Mouse (Mus musculus) frontal cortex, adult (tissue): ENCODE measurements around the gene Il17re.

Experiments
- ATAC-seq: cut with Nextera tagmentation; 2 replicates; pipeline ENCODE4 v1.9.2; 2017; ENCODE audit warnings: mild to moderate bottlenecking, moderate library complexity, mixed read lengths; ENCODE audit not compliant: low TSS enrichment

The Il17re gene

DNA sequence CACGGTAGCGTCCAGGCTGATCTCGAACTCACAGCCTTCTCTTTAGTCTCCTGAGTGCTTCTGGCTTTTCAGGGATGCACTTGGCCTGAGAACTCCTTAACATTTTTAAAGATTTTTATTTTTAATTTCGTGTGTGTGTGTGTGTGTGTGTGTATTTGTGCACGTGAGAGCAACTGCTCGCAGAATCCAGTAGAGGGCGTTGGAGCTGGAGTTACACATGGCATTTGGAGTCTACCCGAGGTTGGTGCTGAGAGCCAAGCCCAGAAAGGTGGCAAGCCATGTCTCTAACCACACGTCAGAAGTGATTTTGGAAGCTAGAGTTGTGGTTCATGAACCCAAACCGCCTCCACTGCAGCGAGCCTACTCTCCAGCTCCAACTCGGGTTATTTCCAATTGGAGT is 15.2 kb upstream of the Il17re start:
- ATAC-seq, result no peak

DNA sequence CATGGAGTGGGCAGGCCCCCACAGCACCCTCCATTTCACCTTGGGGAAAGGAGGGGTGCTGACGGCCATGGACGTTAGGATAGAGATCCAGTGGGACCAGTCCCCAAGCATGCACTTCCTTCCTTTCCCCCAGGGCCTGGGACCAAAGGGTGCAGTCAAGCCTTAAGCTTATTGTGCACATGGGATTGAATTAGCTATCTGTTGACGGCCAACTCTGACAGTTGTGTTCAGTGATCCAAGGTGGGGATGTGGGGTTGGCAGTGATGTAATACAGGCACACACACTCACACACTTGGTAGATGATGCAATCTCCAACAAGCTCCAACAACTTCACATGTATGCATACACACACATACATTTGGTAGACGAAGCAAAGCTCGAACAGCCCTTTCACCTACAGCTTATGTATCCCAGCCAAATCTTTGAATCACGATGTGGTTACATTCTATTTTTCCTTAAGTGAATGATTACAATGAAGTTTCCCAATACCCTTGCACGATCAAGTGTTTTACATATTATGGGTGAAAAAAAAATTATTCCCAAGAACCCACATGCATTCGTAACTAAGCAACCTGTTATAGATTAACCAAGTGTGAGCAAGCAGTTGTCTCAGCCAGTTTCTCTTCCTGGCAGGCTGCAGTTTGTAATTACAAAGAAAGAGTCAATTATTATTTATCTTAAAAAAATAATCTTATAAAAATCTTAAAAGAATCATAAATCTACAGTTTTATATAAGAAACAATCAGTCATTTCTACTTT is 13.9 kb upstream of the Il17re start:
- no peak for ATAC-seq

DNA sequence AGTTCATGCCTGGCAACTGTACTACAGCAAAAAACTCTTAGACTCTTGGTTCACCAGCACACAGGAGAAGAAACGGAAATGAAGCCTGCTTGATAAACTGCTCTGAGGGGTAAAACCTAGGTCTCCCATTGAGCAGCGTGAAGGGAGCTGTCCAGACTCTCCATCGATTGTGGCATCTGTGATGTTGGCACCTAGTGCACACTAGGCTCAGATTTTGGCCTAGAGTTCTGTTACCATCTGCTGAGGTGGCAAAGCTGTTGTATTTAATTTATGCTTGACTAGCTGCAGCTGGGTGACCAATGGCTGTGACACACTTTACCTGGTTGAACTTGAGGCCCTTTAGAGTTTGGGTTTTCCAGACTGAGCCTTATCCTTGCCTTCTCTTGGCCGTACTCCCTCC is 10.6 kb upstream of the Il17re start:
- ATAC-seq, result no peak

DNA sequence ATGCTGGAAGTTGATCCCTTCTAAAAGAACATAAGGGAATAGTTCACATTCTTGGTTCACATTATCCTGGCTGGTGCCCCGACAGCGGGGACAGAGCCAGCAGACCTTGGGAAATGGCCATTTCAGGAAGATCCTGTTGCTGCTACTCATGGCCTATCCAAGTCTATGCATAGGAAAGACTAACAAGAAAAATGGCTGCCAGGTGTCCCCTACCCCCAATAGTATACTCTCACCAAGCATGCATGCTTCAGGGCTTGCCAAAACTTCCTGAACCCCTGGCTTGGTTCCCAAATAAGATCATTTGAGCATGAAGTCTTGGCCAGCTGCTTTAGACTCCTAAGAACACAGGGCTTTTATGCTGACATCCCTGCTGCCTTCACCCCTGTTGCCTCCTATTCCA is 6.4 kb upstream of the Il17re start:
- ATAC-seq, result no peak

DNA sequence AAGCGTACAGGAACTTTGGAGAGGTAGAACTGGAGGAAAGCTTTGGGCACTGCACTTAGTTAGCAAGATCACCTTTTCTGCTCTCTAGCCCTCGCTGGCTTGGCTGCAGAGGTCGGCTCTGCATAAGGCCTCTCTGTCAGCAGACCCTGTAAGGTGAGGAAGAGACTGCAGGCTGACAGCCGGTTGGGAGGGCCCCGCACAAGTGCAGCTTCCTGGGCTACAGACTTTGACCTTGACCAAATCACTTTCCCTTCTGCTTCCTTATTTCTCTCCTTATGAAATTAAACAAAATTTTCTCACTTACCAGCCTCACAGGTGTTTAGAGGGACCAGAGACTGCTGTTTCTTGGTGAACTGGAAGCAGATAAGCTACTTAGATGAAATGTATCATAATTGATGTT is 3.3 kb upstream of the Il17re start:
- ATAC-seq, result no peak

DNA sequence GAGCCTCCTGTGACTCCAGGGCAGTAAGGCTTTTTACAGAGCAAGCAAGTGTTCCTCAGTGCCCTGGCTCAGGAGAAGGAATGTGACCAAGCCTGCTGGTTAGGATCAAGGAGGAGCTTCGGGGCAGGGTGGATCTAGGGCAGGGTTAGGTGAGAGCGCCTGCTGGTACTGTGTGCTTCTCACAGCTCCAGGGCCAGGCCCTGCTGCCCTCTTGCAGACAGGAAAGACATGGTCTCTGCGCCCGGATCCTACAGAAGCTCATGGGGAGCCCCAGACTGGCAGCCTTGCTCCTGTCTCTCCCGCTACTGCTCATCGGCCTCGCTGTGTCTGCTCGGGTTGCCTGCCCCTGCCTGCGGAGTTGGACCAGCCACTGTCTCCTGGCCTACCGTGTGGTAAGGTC is 351 bp downstream of the Il17re start:
- ATAC-seq, result no peak

DNA sequence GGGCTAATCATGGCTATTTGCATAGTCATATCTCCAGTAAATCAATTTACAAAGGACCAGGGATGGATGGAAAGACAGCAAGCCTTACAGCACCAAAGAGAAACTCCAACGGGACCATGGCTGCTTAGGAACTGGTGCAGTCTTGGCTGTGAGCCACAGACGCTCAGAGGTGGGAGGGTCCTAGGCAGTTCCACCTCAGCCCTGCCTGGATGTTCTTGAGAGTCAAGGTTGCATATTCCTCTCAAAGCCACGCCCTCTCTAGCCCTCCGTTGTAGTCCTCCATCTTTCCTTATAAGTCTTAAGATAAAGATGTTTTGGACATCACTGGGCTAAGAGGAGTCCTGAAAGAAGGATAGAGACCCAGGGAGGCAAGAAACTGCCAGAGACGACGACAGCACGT is 5.8 kb downstream of the Il17re start:
- no peak for ATAC-seq

DNA sequence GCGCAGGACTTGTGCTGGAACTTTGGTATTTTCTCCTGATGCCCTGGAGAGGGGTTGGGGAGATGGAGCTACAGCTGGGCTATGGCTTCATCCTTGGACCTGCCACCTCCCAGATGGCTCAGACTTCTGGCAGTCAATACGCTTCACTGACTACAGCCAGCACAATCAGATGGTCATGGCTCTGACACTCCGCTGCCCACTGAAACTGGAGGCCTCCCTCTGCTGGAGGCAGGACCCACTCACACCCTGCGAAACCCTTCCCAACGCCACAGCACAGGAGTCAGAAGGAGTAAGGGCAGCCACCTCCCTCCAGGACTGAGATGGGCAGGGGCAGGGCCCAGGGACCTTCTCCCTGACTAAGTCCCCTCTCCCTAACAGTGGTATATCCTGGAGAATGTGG is 7.3 kb downstream of the Il17re start:
- ATAC-seq, result no peak

DNA sequence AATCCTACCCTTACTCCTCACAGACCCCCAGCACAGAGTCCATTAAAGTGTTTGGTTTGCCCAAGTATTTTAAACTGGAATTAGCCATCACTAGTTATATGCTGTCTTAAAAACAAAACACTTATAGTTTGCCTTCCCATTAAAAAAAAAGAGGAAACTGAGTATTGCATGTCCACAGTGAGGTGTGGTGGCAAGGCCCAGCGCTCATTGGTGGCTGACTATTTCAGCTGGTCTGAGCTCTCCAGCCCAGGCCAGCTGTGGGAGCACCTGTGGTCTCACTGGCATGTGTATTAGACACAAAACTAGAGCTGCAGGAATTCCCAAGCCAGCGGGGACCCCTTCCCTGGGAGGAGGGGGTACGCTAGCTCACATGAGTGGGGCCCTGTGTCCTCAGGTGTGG is 10.2 kb downstream of the Il17re start:
- ATAC-seq, result no peak

DNA sequence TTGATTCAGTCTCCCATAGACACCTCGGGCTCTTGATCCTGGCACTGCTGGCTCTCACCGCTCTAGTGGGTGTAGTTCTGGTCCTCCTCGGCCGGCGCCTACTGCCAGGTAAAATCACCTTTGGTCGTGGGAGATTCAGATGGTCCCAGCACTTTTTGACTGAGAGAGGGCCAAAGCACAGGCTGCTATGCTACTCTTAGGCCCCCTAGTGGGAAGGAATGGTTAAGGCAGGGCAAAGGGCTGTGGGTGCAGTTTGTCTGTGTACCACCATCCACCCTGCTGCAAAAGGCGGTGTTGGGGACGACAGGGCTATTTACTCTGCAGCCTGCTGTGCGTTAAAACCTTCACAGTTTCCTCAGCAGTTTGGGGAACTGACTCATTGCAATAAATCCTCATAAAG is 10.7 kb downstream of the Il17re start:
- ATAC-seq, result peak; percentile 83

DNA sequence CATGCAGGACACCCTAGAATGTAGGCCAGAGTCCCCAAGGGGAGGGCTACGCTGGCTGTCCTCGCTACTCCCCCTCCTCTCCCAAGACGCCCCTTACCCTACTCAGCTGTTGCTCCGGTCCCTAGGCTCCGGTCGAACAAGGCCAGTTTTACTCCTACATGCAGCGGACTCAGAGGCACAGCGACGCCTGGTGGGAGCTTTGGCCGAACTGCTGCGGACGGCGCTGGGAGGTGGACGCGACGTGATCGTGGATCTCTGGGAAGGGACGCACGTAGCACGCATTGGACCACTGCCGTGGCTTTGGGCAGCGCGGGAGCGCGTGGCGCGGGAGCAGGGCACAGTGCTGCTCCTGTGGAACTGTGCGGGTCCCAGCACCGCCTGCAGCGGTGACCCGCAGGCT is 11.1 kb downstream of the Il17re start:
- peak; percentile 83 for ATAC-seq

DNA sequence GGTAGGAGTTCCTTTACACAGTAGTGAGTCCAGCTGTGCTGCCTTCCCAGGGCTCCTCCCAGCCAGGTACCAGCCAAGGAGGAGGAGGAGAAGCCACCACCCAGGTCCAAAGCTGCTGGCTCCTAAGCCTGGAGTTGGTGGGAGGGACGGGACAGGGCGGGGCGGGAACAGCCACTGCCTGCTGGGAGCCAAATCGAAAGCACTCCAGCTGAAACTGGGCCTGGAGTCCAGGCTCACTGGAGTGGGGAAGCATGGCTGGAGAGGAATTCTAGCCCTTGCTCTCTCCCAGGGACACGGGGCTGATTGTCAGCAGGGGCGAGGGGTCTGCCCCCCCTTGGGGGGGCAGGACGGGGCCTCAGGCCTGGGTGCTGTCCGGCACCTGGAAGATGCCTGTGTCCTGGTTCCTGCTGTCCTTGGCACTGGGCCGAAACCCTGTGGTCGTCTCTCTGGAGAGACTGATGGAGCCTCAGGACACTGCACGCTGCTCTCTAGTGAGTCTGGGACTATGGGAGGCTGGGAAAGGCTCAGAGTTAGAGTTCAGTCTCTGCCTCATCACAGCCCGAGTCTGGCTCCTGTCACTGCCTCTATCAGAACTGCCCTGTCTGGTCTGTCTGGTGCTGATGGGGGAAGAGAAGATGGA is 13.1 kb downstream of the Il17re start, which contains the start of gene Il17rc:
Il17rc (plus strand) TSS at position 131 of the 640 bp plus-strand sequence.
- ATAC-seq, result 0 out of 2 replicates have a peak, but pooled peaks have one; percentile 29

DNA sequence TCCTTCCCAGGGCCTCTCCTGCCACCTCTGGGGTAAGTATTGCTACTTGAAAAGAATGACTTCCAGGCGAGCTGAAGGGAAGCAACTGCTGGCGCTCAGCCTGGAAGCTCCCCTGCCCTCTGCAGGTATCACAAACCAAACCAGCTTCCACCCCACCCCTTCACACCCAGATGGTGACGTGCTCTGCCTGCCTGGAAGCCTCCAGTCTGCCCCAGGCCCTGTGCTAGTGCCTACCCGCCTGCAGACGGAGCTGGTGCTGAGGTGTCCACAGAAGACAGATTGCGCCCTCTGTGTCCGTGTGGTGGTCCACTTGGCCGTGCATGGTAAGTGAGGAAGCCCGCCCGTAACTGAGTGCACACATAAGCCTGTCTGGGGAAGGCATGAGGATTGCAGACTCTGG is 13.8 kb downstream of the Il17re start:
- no peak for ATAC-seq

DNA sequence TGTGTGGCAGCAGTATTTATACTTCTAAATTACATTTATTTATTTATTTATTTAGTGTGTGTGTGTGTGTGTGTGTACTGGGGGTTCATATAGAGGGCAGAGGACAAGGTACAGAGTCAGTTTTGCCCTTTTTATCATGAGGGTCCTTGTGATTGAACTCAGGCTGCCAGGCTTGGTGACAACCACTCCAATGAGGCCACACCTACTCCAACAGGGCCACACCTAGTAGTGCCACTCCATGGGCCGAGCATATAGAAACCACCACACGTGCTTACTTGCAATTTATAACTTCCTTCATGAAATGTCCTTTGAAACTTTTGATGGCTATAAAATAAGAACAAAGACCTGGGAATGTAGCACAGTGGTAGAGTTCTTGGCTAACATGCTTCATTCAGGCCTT is 15.0 kb downstream of the Il17re start:
- ATAC-seq, result no peak

DNA sequence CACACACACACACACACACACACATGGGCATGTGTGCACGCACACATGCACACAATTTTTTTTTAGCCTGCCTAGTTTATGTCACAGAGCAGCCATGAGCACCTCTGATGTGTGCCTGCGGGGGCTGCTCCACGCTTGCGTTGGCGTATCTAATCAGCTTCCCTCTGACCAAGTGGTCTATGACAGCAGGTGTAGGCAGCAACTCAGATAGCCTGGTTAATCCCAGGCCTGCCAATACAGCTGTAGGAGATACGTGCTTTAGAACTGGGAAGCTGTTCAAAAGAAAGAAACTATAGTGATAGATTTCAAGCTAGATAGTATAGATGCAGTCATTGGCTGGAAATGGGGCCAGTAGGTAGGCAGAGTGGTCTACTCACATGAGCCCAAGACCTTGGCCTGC is 15.4 kb downstream of the Il17re start:
- no peak for ATAC-seq

DNA sequence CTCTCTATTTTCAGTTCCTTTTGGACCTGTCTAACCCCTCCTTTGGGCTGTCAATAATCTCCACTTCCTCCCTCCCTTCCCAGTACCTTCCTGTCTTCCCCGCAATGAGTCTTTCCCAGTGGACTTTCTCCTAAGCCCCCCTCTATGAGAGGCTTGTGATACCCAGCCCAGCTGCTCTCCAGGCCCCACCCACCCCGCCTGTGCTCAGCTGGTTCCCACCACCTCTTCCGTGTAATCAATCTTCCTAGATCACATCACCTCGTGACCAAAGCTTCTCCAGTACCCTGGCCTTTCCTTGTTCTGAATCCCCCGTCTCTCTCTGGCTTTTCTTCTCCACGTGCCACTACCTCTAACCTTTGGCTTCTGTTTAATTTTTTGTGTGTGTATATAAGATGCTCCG is 19.1 kb downstream of the Il17re start:
- ATAC-seq, result no peak

DNA sequence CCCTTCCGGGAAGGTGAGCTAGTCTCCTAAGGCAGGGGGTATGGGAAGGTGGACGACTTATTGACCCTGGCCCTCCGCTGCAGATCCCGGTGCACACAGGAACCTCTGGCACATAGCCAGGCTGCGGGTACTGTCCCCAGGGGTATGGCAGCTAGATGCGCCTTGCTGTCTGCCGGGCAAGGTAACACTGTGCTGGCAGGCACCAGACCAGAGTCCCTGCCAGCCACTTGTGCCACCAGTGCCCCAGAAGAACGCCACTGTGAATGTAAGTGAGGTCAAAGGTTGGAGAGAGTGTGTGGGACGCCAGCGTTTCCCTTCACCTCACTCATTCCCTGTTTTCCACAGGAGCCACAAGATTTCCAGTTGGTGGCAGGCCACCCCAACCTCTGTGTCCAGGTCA is 20.6 kb downstream of the Il17re start:
- no peak for ATAC-seq

DNA sequence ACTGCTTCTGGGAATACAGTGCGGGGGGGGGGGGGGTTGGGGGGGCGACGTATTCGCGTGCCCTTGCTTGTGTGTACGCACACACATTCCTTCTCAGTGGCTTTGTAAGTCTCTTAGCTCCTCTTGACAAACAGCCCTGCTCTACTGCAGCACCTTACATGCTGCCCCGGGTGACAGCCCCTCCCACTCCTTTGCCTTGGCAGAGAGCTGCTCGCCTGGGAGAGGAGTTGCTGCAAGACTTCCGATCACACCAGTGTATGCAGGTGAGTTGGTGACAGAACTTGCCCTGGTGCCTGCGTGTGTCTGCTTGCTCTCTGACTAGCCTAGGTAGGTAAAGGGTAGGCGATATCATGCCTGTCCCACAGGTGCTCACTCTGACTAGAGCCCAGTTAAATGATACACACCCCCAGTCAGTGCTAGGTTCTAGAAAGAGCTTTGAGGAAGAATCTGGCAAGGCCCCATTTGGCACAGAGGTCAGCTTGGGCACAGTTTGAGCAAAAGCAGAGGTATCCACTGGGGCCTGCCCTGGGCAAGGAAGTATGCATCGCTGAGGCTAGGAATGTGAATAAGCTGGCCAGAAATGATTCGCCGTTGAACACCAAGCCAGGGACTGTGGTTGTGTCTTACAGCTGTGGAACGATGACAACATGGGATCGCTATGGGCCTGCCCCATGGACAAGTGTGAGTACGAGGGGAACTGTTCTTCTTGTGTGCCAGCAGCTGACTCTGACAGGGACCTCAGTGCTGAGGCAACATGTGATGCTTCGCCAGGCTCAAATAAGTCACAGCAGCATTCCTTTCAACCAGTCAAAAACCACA is 22.5 kb downstream of the Il17re start:
- no peak for ATAC-seq

DNA sequence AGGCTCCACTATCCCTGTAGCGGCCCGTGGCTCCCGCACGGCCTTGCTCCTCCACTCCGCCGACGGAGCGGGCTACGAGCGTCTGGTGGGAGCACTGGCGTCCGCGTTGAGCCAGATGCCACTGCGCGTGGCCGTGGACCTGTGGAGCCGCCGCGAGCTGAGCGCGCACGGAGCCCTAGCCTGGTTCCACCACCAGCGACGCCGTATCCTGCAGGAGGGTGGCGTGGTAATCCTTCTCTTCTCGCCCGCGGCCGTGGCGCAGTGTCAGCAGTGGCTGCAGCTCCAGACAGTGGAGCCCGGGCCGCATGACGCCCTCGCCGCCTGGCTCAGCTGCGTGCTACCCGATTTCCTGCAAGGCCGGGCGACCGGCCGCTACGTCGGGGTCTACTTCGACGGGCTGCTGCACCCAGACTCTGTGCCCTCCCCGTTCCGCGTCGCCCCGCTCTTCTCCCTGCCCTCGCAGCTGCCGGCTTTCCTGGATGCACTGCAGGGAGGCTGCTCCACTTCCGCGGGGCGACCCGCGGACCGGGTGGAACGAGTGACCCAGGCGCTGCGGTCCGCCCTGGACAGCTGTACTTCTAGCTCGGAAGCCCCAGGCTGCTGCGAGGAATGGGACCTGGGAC is 24.3 kb downstream of the Il17re start:
- peak; percentile 35 for ATAC-seq

DNA sequence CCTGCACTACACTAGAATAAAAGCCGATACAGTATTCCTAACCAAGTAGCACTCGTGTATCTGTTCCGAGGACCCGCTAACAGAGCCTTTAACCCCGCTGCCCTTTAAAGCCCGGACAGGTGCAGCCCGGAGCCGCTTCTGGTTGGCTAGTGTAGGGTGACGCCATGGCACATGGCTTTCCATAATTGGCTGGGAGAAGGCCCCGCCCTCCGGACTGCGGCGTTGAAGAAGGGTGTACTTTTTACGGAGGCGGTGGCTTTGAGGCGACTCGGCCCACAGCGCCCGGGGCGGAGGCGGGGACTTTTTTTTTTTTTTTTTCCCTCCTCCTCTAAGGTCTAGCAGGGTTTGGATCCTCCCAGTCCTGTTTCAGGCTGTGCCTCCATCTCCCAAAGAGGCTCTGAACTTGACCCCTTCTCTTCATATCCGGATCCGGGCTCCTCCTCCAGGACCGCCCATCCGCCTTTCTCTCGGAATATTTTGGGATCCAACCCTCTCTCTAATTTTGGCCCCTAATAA is 24.9 kb downstream of the Il17re start, which contains the start of gene Creld1:
Creld1 (plus strand) TSS at position 198 of the 516 bp plus-strand sequence.
- peak; percentile 82 for ATAC-seq

DNA sequence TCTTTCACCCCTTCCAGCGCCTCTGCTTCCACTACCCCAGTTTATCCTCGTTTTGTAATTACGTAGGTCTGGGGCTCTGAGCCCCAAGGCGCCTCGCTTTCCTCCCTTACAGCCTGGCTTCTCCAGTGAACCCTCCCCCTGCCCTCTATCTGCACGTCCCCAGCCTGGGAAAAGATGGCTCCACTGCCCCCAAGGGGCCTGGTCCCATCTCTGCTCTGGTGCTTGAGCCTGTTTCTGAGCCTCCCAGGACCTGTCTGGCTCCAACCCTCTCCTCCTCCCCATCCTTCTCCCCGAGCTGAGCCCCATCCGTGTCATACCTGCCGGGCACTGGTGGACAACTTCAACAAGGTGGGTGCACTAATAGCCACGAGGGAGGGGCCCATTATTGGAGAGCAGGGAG is 25.4 kb downstream of the Il17re start:
- ATAC-seq, result peak; percentile 28

DNA sequence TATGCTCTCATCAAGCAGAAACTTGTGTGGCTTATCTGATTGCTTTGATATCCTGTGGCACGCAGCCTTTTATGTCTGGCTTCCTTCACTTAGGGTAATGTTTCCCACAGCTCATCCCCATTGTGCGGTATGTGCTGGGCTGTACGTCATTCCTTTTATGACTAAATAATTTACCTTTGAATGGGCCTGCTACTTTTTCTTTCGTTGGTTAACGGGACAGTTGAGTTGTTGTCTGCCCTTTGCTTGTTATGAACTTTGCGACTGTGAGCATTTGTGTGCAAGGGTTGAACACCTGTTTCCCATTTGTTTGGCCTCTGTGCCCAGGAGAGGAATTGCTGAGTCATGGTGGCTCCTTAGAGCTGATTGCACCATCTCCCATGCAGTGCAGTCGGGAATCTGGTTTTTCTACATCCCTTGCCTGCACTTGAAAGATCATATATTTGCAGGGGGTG is 28.9 kb downstream of the Il17re start:
- ATAC-seq, result no peak
